Mouse (Mus musculus): Measurements from ENCODE around the gene Dio3.

Gene Dio3

GRCm38 (mm10) chr12:110298653-110299052, 19.8 kb downstream of the Dio3 start:
- in situ Hi-C loops (cut with MboI; ENCODE audit: unreplicated experiment in 2 of 2): no loop called here

- in situ Hi-C loops (cut with MboI; ENCODE audit: unreplicated experiment in 2 of 2): no loop called here
These were observed 40.8 kb downstream of the Dio3 start for GRCm38 (mm10) chr12:110319696-110320095.
